Mouse (Mus musculus) heart, embryonic 14.5 days (tissue): ENCODE results near the gene Gm14403. TPM values are rescaled to one million over a fixed set of nuclear protein-coding genes. Genes with fewer than 3 reads are reported as not detected.
"Not testable (repeated sequence)": the region's sequence is repeated elsewhere in the genome, so short reads cannot be mapped to it uniquely, and the experiment has no call there.

Source experiments
- ATAC-seq: fragments of 200-750 bp; cut with Nextera tagmentation; 2 replicates; pipeline ENCODE4 v1.8.0; 2017; ENCODE audit warnings: low read depth, moderate TSS enrichment; ENCODE audit not compliant: insufficient number of reproducible peaks, insufficient read depth, low FRiP score
- H3K27ac ChIP-seq, 2 experiments: fragments of 200-500 bp in 1 of 2; fragments of 300-500 bp in 1 of 2; sonication (generic) in 1 of 2; replicated peaks in 1 of 2; 2 replicates each; pipeline ENCODE4 v1.5.1; 2012 to 2014; ENCODE audit warnings: low read depth in 2 of 2, low read length in 2 of 2, control low read depth in 1 of 2, mild to moderate bottlenecking in 1 of 2, mixed read lengths in 1 of 2; ENCODE audit not compliant: control insufficient read depth in 1 of 2, insufficient read depth in 1 of 2
- H3K27me3 ChIP-seq: fragments of 300-500 bp; sonication (generic); 2 replicates; pipeline ENCODE4 v1.6.1; 2014; ENCODE audit warnings: mild to moderate bottlenecking, low read length, control low read depth; ENCODE audit not compliant: control insufficient read depth, insufficient read depth
- H3K36me3 ChIP-seq: fragments of 300-500 bp; sonication (generic); 2 replicates; pipeline ENCODE4 v1.6.1; 2014; ENCODE audit warnings: mild to moderate bottlenecking, control low read depth, low read length, mixed read lengths; ENCODE audit not compliant: control insufficient read depth, insufficient read depth
- H3K4me1 ChIP-seq, 2 experiments: fragments of 200-500 bp in 1 of 2; fragments of 300-500 bp in 1 of 2; sonication (generic) in 1 of 2; 2 replicates each; pipeline ENCODE4 v1.6.1; 2012 to 2014; ENCODE audit warnings: low read length in 2 of 2, control low read depth in 1 of 2, mixed read lengths in 1 of 2; ENCODE audit not compliant: control insufficient read depth in 2 of 2, insufficient read depth in 2 of 2
- H3K4me2 ChIP-seq: fragments of 300-500 bp; sonication (generic); 2 replicates; pipeline ENCODE4 v1.6.1; 2014; ENCODE audit warnings: mild to moderate bottlenecking, low read length
- H3K4me3 ChIP-seq, 2 experiments: fragments of 200-500 bp in 1 of 2; fragments of 300-500 bp in 1 of 2; sonication (generic) in 1 of 2; 2 replicates each; pipeline ENCODE4 v1.5.1; 2012 to 2014; ENCODE audit warnings: low read length in 2 of 2, mild to moderate bottlenecking in 2 of 2, control low read depth in 1 of 2, low read depth in 1 of 2, moderate library complexity in 1 of 2; ENCODE audit not compliant: control insufficient read depth in 1 of 2, insufficient read depth in 1 of 2
- H3K9ac ChIP-seq: fragments of 300-500 bp; sonication (generic); 2 replicates; pipeline ENCODE4 v1.6.1; 2014; ENCODE audit warnings: mild to moderate bottlenecking, low read length
- H3K9me3 ChIP-seq: fragments of 300-500 bp; sonication (generic); 2 replicates; pipeline ENCODE4 v1.6.1; 2016; ENCODE audit warnings: low read length, control low read depth; ENCODE audit not compliant: control insufficient read depth
- WGBS: fragments of 180-500 bp; shearing (Covaris S2); extraction: QIAGEN DNeasy Blood & Tissue Kit; methylation state at CpG from one replicate; pipeline ENCODE4 v1.1.7; 2014; 5-methylcytosine and 5-hydroxymethylcytosine counted together
- polyA plus RNA-seq: library from polyadenylated mRNA; unstranded; fragments of >200 nt; fragmentation: Nextera tagmentation; extraction: Ambion mirVana; gene quantifications from 2 replicates; pipeline ENCODE4 v1.2.1, GENCODE M21; 2014

Gm14403 gene
- polyA plus RNA-seq, 1 experiment from 2014 or later, result 6.6 TPM

DNA sequence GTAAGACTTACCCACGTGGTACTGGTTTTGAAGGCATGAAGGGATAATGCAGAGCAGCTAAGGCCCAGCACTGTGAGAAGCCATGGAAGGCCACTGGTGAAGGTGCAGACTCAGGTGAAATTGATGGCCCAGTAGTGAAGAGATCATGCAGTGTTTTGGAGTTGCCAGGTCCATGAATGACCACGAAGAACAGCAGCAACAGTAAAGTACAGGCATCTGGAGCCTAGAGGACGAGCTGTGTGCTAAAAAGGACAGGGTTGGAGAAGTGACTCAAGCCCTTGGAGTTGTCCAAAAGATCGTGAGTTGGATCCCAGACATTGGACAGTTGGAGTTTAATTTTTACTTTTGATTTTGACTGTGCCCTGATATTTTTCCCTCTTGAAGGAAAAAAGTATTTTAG, 13.4 kb downstream of the Gm14403 start:
- H3K36me3 ChIP-seq, H3K4me2 ChIP-seq, H3K27me3 ChIP-seq, H3K4me3 ChIP-seq, ATAC-seq, H3K9ac ChIP-seq, H3K4me1 ChIP-seq, H3K27ac ChIP-seq, H3K9me3 ChIP-seq: not testable (repeated sequence)
- WGBS, result 62% methylated on average over 4 of the region's 4 CpGs

DNA sequence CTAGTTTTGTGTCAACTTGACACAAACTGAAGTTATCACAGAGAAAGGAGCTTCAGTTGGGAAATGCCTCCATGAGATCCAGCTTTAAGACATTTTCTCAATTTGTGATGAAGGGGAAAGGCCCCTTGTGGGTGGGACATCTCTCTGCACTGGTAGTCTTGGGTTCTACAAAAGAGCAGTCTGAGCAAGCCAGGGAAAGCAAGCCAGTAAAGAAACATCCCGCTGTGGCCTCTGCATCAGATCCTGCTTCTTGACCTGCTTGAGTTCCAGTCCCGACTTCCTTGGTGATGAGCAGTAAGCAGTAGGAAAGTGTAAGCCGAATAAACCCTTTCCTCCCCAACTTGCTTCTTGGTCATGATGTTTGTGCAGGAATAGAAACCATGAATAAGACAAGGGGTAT, 14.0 kb downstream of the Gm14403 start:
- H3K27me3 ChIP-seq, H3K4me2 ChIP-seq, H3K9ac ChIP-seq, H3K4me3 ChIP-seq, H3K9me3 ChIP-seq, H3K36me3 ChIP-seq, H3K27ac ChIP-seq, ATAC-seq, H3K4me1 ChIP-seq: not testable (repeated sequence)
- 79% methylated on average over 3 of the region's 3 CpGs for WGBS

DNA sequence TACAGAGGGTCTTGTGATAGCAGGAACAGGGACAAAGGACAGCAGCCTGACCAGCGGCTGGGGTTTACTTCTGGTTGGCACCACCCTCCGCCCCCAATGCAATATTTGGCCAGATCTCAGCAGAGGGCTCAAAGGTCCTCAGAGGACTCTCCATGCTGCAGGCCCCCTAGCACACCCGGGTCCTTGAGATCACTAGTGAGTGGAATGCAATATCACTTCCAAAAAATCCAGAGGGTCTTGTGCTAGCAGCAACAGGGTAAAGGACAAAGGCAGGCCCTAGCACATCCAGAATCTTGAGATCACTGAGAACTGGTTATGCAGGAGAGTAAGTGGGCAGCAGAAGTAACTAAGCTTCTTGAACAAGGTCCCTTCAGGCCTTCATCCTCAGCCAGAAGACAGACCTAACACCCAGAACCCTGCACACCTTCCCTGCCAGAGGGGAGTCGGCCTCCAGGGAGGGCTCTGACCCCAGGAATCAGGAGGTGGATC, 16.0 kb downstream of the Gm14403 start:
- not testable (repeated sequence) for H3K9me3 ChIP-seq, ATAC-seq, H3K4me2 ChIP-seq, H3K4me1 ChIP-seq, H3K9ac ChIP-seq, H3K27me3 ChIP-seq, H3K27ac ChIP-seq, H3K4me3 ChIP-seq, H3K36me3 ChIP-seq
- WGBS, result 73% methylated on average over 4 of the region's 4 CpGs

DNA sequence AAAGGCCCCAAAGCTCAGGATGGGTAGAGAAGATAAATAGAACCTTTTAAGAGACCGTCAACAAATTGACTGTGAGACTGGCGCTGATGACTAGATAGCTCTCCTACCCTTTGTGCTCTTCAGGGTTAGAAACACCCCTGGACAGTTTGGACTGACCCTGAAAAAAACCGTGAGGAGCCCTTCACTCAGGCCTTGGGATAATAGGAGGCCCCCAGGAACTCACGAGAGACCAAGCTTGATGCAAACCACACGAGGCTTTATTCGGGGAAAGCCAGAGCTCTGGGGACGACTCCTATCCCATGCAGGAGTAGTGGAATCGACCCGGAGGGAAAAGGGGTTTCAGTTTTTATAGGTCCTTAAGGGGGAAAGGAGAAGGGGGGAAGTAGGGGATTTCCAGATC, 19.7 kb downstream of the Gm14403 start:
- H3K9ac ChIP-seq, H3K4me2 ChIP-seq, H3K27ac ChIP-seq, ATAC-seq, H3K4me1 ChIP-seq, H3K4me3 ChIP-seq, H3K36me3 ChIP-seq, H3K9me3 ChIP-seq, H3K27me3 ChIP-seq: not testable (repeated sequence)
- WGBS, result 70% methylated on average over 9 of the region's 9 CpGs

DNA sequence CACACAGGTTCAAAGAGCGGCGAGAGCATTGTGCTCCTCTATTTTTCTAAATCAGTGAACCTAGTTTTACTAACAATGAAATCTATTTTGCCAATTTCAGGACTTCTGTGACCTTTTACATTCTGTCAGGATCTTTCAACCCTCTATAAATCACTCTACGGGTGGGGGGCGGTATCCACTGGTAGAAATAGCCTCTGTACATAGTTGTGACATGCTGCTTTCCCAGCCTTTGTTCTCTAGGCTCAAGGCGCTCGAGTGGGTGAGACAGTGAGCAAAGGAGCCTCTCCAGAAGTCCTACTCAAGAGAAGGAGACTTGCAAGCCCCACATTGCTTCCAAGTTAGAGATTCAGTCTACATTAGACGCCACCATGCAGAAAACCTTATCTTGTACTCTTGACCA, 20.3 kb downstream of the Gm14403 start:
- ATAC-seq, H3K27ac ChIP-seq, H3K4me1 ChIP-seq, H3K9me3 ChIP-seq, H3K27me3 ChIP-seq, H3K4me2 ChIP-seq, H3K9ac ChIP-seq, H3K36me3 ChIP-seq, H3K4me3 ChIP-seq: not testable (repeated sequence)
- 78% methylated on average over 7 of the region's 7 CpGs for WGBS

DNA sequence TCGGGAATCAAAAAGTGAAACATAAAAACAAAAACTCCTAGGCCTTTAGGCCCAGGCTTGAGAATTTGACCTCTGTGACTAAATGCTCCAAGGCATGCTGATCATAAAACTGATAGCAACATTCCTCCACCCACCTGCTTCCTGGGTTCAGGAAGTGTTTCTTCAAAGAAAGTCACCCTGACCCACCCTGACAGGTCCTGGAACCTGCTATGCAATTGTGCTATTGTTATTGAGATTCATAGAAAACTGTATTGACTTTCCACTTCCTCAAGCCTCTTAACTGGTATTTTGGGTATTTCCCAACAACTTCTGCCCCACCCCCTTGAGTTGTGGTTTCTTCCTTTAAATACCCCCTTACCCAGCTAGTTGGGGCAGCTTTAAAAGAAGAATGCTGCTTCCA, 20.9 kb downstream of the Gm14403 start:
- H3K4me2 ChIP-seq, H3K9me3 ChIP-seq, H3K36me3 ChIP-seq, ATAC-seq, H3K9ac ChIP-seq, H3K4me3 ChIP-seq, H3K27ac ChIP-seq, H3K27me3 ChIP-seq, H3K4me1 ChIP-seq: not testable (repeated sequence)
- whole genome bisulfite sequencing, result 77% methylated on average over 1 of the region's 1 CpGs

DNA sequence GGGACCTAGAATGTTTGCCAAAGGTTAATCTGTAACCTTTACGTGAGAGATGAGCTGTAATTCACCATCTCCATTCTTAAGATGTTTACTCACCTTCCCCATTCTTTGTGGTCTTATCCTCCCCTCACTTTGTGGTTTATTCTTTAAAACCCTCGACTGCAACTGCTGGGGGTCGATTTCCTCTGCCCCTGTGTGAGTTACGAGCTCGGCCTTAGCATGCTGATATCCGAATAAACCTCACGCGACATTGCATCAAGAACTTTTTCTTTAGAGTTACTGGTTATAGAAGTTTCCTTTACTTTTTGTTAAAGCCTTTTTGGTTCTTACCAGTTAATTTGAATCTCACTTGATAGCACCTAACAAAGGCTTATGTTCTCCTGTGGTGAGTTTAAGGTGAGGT, 22.0 kb downstream of the Gm14403 start:
- Histone ChIP-seq H3K36me3 (no peaks in the 10 kb centered on the region), H3K27ac (no peak overlapping the region), H3K4me2 (no peak overlapping the region), H3K4me1 (no peaks in the 10 kb centered on the region), H3K9me3 (0 out of 2 replicates have a peak, but pooled peaks cover 2% of the 10 kb centered on the region), H3K4me3 (no peak overlapping the region), H3K9ac (no peak overlapping the region), H3K27me3 (no peaks in the 10 kb centered on the region)
- 76% methylated on average over 8 of the region's 8 CpGs for WGBS
- no peak for ATAC-seq

DNA sequence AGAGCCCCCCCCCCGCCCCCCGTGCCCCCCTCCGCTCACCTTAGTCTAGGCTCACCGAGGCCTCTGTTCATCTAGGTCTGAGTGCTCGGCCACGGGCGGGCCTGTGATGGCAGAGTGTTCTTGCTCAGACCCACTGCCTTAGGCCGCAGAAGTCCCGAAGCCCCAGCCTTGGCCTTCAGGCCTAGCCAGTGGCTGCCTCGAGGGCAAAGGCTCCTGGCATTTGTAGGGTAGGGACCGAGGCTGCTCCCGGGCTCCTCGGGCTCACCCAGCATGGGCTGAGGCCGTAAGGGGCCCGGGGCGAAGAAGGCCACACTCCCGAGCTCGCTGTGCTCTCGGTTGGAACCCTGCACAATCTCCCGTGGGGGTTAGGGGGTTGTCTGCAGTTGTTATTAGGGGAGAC, 25.0 kb downstream of the Gm14403 start:
- no peak overlapping the region for H3K4me3 ChIP-seq
- H3K27me3 ChIP-seq, result no peaks in the 10 kb centered on the region
- H3K9me3 ChIP-seq, result 0 out of 2 replicates have a peak, but pooled peaks cover 2% of the 10 kb centered on the region
- no peaks in the 10 kb centered on the region for H3K4me1 ChIP-seq
- H3K9ac ChIP-seq, result no peak overlapping the region
- 82% methylated on average over 20 of the region's 20 CpGs for WGBS
- ATAC-seq, result no peak
- H3K27ac ChIP-seq, result no peak overlapping the region
- H3K4me2 ChIP-seq, result no peak overlapping the region
- no peaks in the 10 kb centered on the region for H3K36me3 ChIP-seq
